Mouse (Mus musculus) ES-E14 (cell line): ENCODE measurements at regions not wholly inside any gene's neighbourhood (a gene's known extent, or its start where the extent isn't known, plus 50 kb on each side); places are given as distances from the start of the nearest gene placed in this dataset.

ENCODE experiments used
- HCFC1 ChIP-seq: IDR thresholded peaks from 2 replicates; pipeline ENCODE4 v1.6.1; 2012; ENCODE audit warnings: low read length, inconsistent platforms, borderline replicate concordance; ENCODE audit not compliant: insufficient read depth
- MAFK ChIP-seq: IDR thresholded peaks from 2 replicates; pipeline ENCODE4 v1.6.1; 2014; ENCODE audit warnings: mild to moderate bottlenecking, low read depth, low read length, inconsistent platforms; ENCODE audit not compliant: insufficient read depth
- ZNF384 ChIP-seq: IDR thresholded peaks from 2 replicates; pipeline ENCODE4 v1.6.1; 2012; ENCODE audit warnings: low read depth, low read length, inconsistent platforms

DNA sequence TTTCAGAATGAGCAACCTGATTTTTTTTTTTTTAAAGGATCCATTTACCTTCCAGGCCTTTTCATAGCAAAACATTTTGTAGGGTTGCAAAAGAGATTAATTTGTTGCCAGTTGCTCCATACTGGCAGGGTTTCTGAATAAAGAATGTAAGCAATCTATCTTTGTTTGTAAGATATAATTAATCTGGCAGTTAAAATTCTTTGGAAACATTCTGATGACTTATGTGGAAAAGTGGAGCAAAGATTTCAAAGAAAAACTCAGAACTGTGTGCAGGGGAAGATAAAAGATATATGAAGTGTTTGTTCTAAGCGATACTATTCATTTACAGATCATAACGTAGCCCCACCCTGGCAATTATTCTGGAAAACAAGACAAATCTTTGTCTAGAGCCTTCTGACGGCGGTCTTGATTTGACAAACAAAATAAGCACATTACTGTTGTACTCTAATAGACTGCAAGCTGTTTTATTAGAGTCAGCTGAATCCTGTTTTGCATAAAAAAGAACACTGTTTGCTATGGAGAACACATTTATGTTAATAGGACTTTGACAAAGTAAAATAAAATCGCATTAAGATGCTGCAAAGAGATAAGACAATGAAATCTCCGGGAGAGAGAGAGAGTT is 77.0 kb upstream of the Arid5b start:
- TF ChIP-seq ZNF384 (no peak), MAFK (no peak), HCFC1 (no peak)
